ENCODE assay signal across 28 mouse cellular contexts in genomic region chr7:122384891-122385290, GRCm38 (mm10).
"Had no signal": no experiment of that assay in that cellular context is flagged by ENCODE, and none has a peak within 500 bp of the region (broad histone marks: within the 10 kb centered on the region; RNA-seq: fewer than 3 reads in every experiment).

No protein-coding gene starts in this region.

- H3K27me3 ChIP-seq: embryonic facial prominence, embryonic 12.5 days; embryonic facial prominence, embryonic 13.5 days; embryonic facial prominence, embryonic 15.5 days; forebrain, embryonic 12.5 days; forebrain, embryonic 13.5 days; forebrain, embryonic 15.5 days had no signal

- ATAC-seq: forebrain, embryonic 13.5 days; forebrain, embryonic 14.5 days; forebrain, embryonic 15.5 days; forebrain, embryonic 16.5 days; forebrain, postnatal 0 days had no signal

- H3K9me3 ChIP-seq: embryonic facial prominence, embryonic 10.5 days; embryonic facial prominence, embryonic 12.5 days; embryonic facial prominence, embryonic 13.5 days; embryonic facial prominence, embryonic 15.5 days; forebrain, embryonic 10.5 days; forebrain, embryonic 12.5 days; forebrain, embryonic 13.5 days; forebrain, embryonic 15.5 days had no signal

- H3K4me3 ChIP-seq: embryonic facial prominence, embryonic 10.5 days; embryonic facial prominence, embryonic 12.5 days; embryonic facial prominence, embryonic 13.5 days; embryonic facial prominence, embryonic 15.5 days; erythroblast, embryonic 14.5 days; forebrain, embryonic 10.5 days; forebrain, embryonic 12.5 days; forebrain, embryonic 13.5 days; forebrain, embryonic 15.5 days; gastrocnemius, adult 2 months; heart, adult 2 months had no signal

- H3K4me2 ChIP-seq: embryonic facial prominence, embryonic 12.5 days; embryonic facial prominence, embryonic 13.5 days; embryonic facial prominence, embryonic 15.5 days; forebrain, embryonic 12.5 days; forebrain, embryonic 13.5 days; forebrain, embryonic 15.5 days had no signal

- H3K9ac ChIP-seq: embryonic facial prominence, embryonic 12.5 days; embryonic facial prominence, embryonic 13.5 days; embryonic facial prominence, embryonic 15.5 days; forebrain, embryonic 12.5 days; forebrain, embryonic 13.5 days; forebrain, embryonic 15.5 days; forebrain, postnatal 0 days had no signal

- DNase-seq: cerebellum, adult 2 months; cerebellum, adult 8-10 months; cerebellum, adult 9-10 months; cerebellum, adult 9-11 months; cerebellum, postnatal 10 days; cerebellum, postnatal 14 days; cerebellum, postnatal 25 days; cerebellum, postnatal 36 days; embryo, embryonic 11 days; forebrain, postnatal 0 days; gastrocnemius, adult 2 months; gastrocnemius, postnatal 10 days; gastrocnemius, postnatal 14 days; gastrocnemius, postnatal 25 days; gastrocnemius, postnatal 36 days; heart, adult 18-20 months; heart, adult 2 months had no signal

- H3K36me3 ChIP-seq: embryonic facial prominence, embryonic 10.5 days; embryonic facial prominence, embryonic 12.5 days; embryonic facial prominence, embryonic 13.5 days; embryonic facial prominence, embryonic 15.5 days; forebrain, embryonic 10.5 days; forebrain, embryonic 12.5 days; forebrain, embryonic 15.5 days had no signal

- H3K27ac ChIP-seq: embryonic facial prominence, embryonic 10.5 days; embryonic facial prominence, embryonic 12.5 days; embryonic facial prominence, embryonic 13.5 days; embryonic facial prominence, embryonic 15.5 days; forebrain, embryonic 10.5 days; forebrain, embryonic 12.5 days; forebrain, embryonic 13.5 days; forebrain, embryonic 15.5 days; gastrocnemius, adult 2 months; heart, adult 2 months had no signal
